ENCODE assay signal across 10 mouse cellular contexts in the genomic region with DNA sequence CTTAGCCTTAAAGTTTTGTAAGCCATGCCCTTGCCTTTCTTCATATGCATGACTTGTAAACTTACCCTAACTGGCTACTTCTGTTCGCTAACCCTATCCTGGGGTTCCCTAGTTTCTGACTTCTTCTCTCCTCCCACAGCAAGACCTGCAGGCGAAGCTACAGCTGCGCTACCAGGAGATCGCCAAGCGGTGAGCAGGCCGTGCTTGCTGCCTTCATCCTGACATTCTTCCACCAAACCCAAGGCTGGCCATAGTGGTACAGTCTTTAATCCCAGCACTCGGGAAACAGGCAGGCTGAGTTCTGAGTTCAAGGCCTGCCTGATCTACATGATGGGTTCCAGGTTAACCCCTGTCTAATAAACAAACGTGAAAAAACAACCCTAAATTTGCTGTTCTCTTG. TPM values are rescaled to one million over a fixed set of nuclear protein-coding genes. Genes with fewer than 3 reads are reported as not detected.
DNase-seq lines count a peak whose midpoint lies in the region; ATAC-seq and TF ChIP-seq lines count a peak whose summit lies in the region.
"Had no signal": no experiment of that assay in that cellular context is flagged by ENCODE, and none has a peak within 500 bp of the region (broad histone marks: within the 10 kb centered on the region; RNA-seq: fewer than 3 reads in every experiment).

No protein-coding gene starts in this region.

- H3K27me3 ChIP-seq in C2C12 (ENCODE audit: control insufficient read depth, insufficient read depth, insufficient read length), result no peaks in the 10 kb centered on the region
- no peaks in the 10 kb centered on the region for H3K27me3 ChIP-seq in forebrain, embryonic 16.5 days (replicated peaks; ENCODE audit: control insufficient read depth, insufficient read depth, low read length)
- H3K27me3 ChIP-seq in liver, embryonic 15.5 days, result no peaks in the 10 kb centered on the region

- intact Hi-C loops in heart, postnatal 25 days (cut with DNase I), result no loop called here

- peak overlapping the region; percentile 75 for H3ac ChIP-seq in C2C12 (ENCODE audit: control insufficient read depth, insufficient read length, low read depth)

- WGBS in forebrain, embryonic 16.5 days, result 87% methylated on average over 8 of the region's 8 CpGs
- 72% methylated on average over 8 of the region's 8 CpGs for WGBS in liver, embryonic 15.5 days (ENCODE audit: insufficient replicate concordance)

- H3K9ac ChIP-seq in forebrain, embryonic 16.5 days (replicated peaks; ENCODE audit: low read depth, low read length), result peak overlapping the region; percentile 68; the same call in 1 of the 2 replicates
- H3K9ac ChIP-seq in liver, embryonic 15.5 days, result peak overlapping the region; percentile 64

- peaks cover 76% of the 10 kb centered on the region for H3K79me2 ChIP-seq in C2C12 (ENCODE audit: control insufficient read depth, insufficient read depth)

- peak; percentile 89 for DNase-seq in heart, adult 11 months
- no peak for DNase-seq in heart, postnatal 25 days (ENCODE audit: low spot score)
- no peak for DNase-seq in MN1 (ENCODE audit: low spot score)
- DNase-seq in urinary bladder, postnatal 14 days (ENCODE audit: low spot score), result no peak
- DNase-seq in adrenal gland, postnatal 14 days, result no peak
- DNase-seq: cerebellum, adult 11 months had no signal

- no peak for TF ChIP-seq CTCF in C2C12 (IDR thresholded peaks at IDR 0.05; ENCODE audit: control insufficient read depth, insufficient read depth, insufficient read length)

- H3K4me3 ChIP-seq in C2C12 (ENCODE audit: insufficient read depth, poor library complexity, severe bottlenecking), result peak overlapping the region; percentile 89
- no peak overlapping the region; the same call in 1 of the 2 replicates for H3K4me3 ChIP-seq in forebrain, embryonic 16.5 days (replicated peaks; ENCODE audit: low read length)
- peak overlapping the region; percentile 66 for H3K4me3 ChIP-seq in liver, embryonic 15.5 days (replicated peaks)

- ATAC-seq in forebrain, embryonic 16.5 days, result no peak
- no peak for ATAC-seq in liver, embryonic 15.5 days (ENCODE audit: insufficient read depth)
- ATAC-seq: CD4-positive, CD25-positive, alpha-beta regulatory T cell, adult 4 months had no signal

- no peak overlapping the region for H3K27ac ChIP-seq in forebrain, embryonic 16.5 days (ENCODE audit: low read length)
- peak overlapping the region; percentile 76; the same call in 1 of the 2 replicates for H3K27ac ChIP-seq in liver, embryonic 15.5 days (replicated peaks)

- no peaks in the 10 kb centered on the region for H3K9me3 ChIP-seq in forebrain, embryonic 16.5 days (ENCODE audit: control insufficient read depth, low read length)
- H3K9me3 ChIP-seq in liver, embryonic 15.5 days (replicated peaks), result no peaks in the 10 kb centered on the region

- H3K79me3 ChIP-seq in C2C12 (ENCODE audit: low read depth), result peaks cover 50% of the 10 kb centered on the region

- peak overlapping the region; percentile 65 for H3K4me2 ChIP-seq in forebrain, embryonic 16.5 days (ENCODE audit: low read length)
- H3K4me2 ChIP-seq in liver, embryonic 15.5 days, result peak overlapping the region; percentile 68

- peaks cover 48% of the 10 kb centered on the region for H3K36me3 ChIP-seq in C2C12 (ENCODE audit: control insufficient read depth, insufficient read depth)
- peaks cover 23% of the 10 kb centered on the region for H3K36me3 ChIP-seq in forebrain, embryonic 16.5 days (ENCODE audit: control insufficient read depth, insufficient read depth)
- H3K36me3 ChIP-seq in liver, embryonic 15.5 days (replicated peaks), result peaks cover 54% of the 10 kb centered on the region

- H3K4me1 ChIP-seq in forebrain, embryonic 16.5 days (replicated peaks; ENCODE audit: control insufficient read depth, insufficient read depth, low read length), result peaks cover 26% of the 10 kb centered on the region
- peaks cover 50% of the 10 kb centered on the region for H3K4me1 ChIP-seq in liver, embryonic 15.5 days (replicated peaks)

TF ChIP-seq in C2C12, 6 proteins besides CTCF, POLR2A, EP300 and RAD21:
- no peak for TF ChIP-seq MYOG (IDR thresholded peaks at IDR 0.05; ENCODE audit: control insufficient read depth, extremely low read depth, insufficient read length)
- TF ChIP-seq MYOD1 (IDR thresholded peaks at IDR 0.05; ENCODE audit: control insufficient read depth, insufficient read length, low read depth), result no peak
- no peak for TF ChIP-seq USF1 (IDR thresholded peaks at IDR 0.05; ENCODE audit: low read depth)
- no peak for TF ChIP-seq FOSL1 (IDR thresholded peaks at IDR 0.05; ENCODE audit: insufficient read depth, low read length, poor library complexity, severe bottlenecking)
- no peak for TF ChIP-seq CEBPB (IDR thresholded peaks at IDR 0.05; ENCODE audit: low read depth)
- no peak for TF ChIP-seq MAX (IDR thresholded peaks at IDR 0.05)

RNA-seq across cellular contexts. Expression of gene Ndufa7, which starts 1.1 kb away (rescaled TPM):
- total RNA-seq in heart, postnatal 25 days (2021), result 100 to 1,000 TPM; 599 to 648 TPM
- polyA plus RNA-seq in C2C12 (2012; fragmentation: generic; extraction: Trizol), result 493 TPM
- 386 and 402 TPM in 2 replicates for polyA plus RNA-seq in forebrain, embryonic 16.5 days (2015; fragmentation: Nextera tagmentation; extraction: Ambion mirVana)
- 240 and 251 TPM in 2 replicates for polyA plus RNA-seq in liver, embryonic 15.5 days (2015; fragmentation: Nextera tagmentation; extraction: Ambion mirVana)
- total RNA-seq in adrenal gland, postnatal 14 days (2021), result 505 and 552 TPM in 2 replicates

RNA-seq across cellular contexts. Expression of gene Rps28, which starts 1.1 kb away (rescaled TPM):
- total RNA-seq in heart, postnatal 25 days (2021), result 100 to 1,000 TPM; 707 to 763 TPM
- 8,619 TPM for polyA plus RNA-seq in C2C12 (2012; fragmentation: generic; extraction: Trizol)
- polyA plus RNA-seq in forebrain, embryonic 16.5 days (2015; fragmentation: Nextera tagmentation; extraction: Ambion mirVana), result 480 and 560 TPM in 2 replicates
- polyA plus RNA-seq in liver, embryonic 15.5 days (2015; fragmentation: Nextera tagmentation; extraction: Ambion mirVana), result 356 and 444 TPM in 2 replicates
- total RNA-seq in adrenal gland, postnatal 14 days (2021), result 1,257 and 1,514 TPM in 2 replicates

RNA-seq across cellular contexts. Expression of gene Kank3, which starts 15.1 kb away (rescaled TPM):
- 10 to 100 TPM; 55.0 to 69.3 TPM for total RNA-seq in heart, postnatal 25 days (2021)
- polyA plus RNA-seq in C2C12 (2012; fragmentation: generic; extraction: Trizol), result 5.0 TPM
- 40.5 and 45.4 TPM in 2 replicates for polyA plus RNA-seq in forebrain, embryonic 16.5 days (2015; fragmentation: Nextera tagmentation; extraction: Ambion mirVana)
- polyA plus RNA-seq in liver, embryonic 15.5 days (2015; fragmentation: Nextera tagmentation; extraction: Ambion mirVana), result 10.4 and 12.8 TPM in 2 replicates
- 92.4 and 108 TPM in 2 replicates for total RNA-seq in adrenal gland, postnatal 14 days (2021)

RNA-seq across cellular contexts. Expression of gene Cd320, which starts 17.4 kb away (rescaled TPM):
- total RNA-seq in heart, postnatal 25 days (2021), result 10 to 100 TPM; 30.6 to 31.9 TPM
- 77.8 TPM for polyA plus RNA-seq in C2C12 (2012; fragmentation: generic; extraction: Trizol)
- polyA plus RNA-seq in forebrain, embryonic 16.5 days (2015; fragmentation: Nextera tagmentation; extraction: Ambion mirVana), result 55.5 and 62.0 TPM in 2 replicates
- 14.4 and 14.7 TPM in 2 replicates for polyA plus RNA-seq in liver, embryonic 15.5 days (2015; fragmentation: Nextera tagmentation; extraction: Ambion mirVana)
- 31.5 and 36.5 TPM in 2 replicates for total RNA-seq in adrenal gland, postnatal 14 days (2021)

RNA-seq across cellular contexts. Expression of gene Angptl4, which starts 43.8 kb away (rescaled TPM):
- 10 to 100 TPM in 1 of 2 experiments, 1 to 10 TPM in 1; 8.4 to 21.7 TPM for total RNA-seq in heart, postnatal 25 days (2021)
- 212 TPM for polyA plus RNA-seq in C2C12 (2012; fragmentation: generic; extraction: Trizol)
- 15.5 and 16.2 TPM in 2 replicates for polyA plus RNA-seq in forebrain, embryonic 16.5 days (2015; fragmentation: Nextera tagmentation; extraction: Ambion mirVana)
- 23.0 and 27.6 TPM in 2 replicates for polyA plus RNA-seq in liver, embryonic 15.5 days (2015; fragmentation: Nextera tagmentation; extraction: Ambion mirVana)
- 121 and 189 TPM in 2 replicates for total RNA-seq in adrenal gland, postnatal 14 days (2021)

Comparison
In these comparisons a context has a peak if more than half of its experiments do, and no peak if none do; other contexts are left out.
1. RNA of gene Rps28, which starts 1.1 kb away (polyA plus RNA-seq): 8,619 TPM in C2C12 (single experiment); 480 to 560 TPM in forebrain, embryonic 16.5 days and 356 to 444 TPM in liver, embryonic 15.5 days; every median in the first group is over 10 times any median in the second.